10 mouse cellular contexts compared by ENCODE assay signal in genomic region chr9:49595635-49596348, GRCm38 (mm10).
A peak's percentile ranks its signal among the peaks of the same experiment; 100 is the strongest.
DNase-seq lines count a peak whose midpoint lies in the region; ATAC-seq and TF ChIP-seq lines count a peak whose summit lies in the region.
"Had no signal": no experiment of that assay in that cellular context is flagged by ENCODE, and none has a peak within 500 bp of the region (broad histone marks: within the 10 kb centered on the region; RNA-seq: fewer than 3 reads in every experiment).

No protein-coding gene starts in this region.

- no peaks in the 10 kb centered on the region for H3K36me3 ChIP-seq in heart, postnatal 0 days (replicated peaks; ENCODE audit: control insufficient read depth, insufficient read depth, low read length)
- no peaks in the 10 kb centered on the region for H3K36me3 ChIP-seq in heart, embryonic 10.5 days
- no peaks in the 10 kb centered on the region for H3K36me3 ChIP-seq in embryonic facial prominence, embryonic 15.5 days
- H3K36me3 ChIP-seq in midbrain, embryonic 12.5 days = no peaks in the 10 kb centered on the region
- H3K36me3 ChIP-seq: limb, embryonic 13.5 days had no signal

- no peaks in the 10 kb centered on the region for H3K27me3 ChIP-seq in heart, postnatal 0 days (ENCODE audit: control insufficient read depth, insufficient read depth, low read length)
- H3K27me3 ChIP-seq in heart, embryonic 10.5 days (ENCODE audit: insufficient read depth, poor library complexity, severe bottlenecking) = no peaks in the 10 kb centered on the region
- H3K27me3 ChIP-seq in embryonic facial prominence, embryonic 15.5 days = no peaks in the 10 kb centered on the region
- no peaks in the 10 kb centered on the region for H3K27me3 ChIP-seq in midbrain, embryonic 12.5 days

- H3K4me3 ChIP-seq in heart, postnatal 0 days (ENCODE audit: low read depth, low read length) = no peak overlapping the region
- no peak overlapping the region for H3K4me3 ChIP-seq in heart, embryonic 10.5 days
- H3K4me3 ChIP-seq in embryonic facial prominence, embryonic 15.5 days (replicated peaks) = no peak overlapping the region
- no peak overlapping the region for H3K4me3 ChIP-seq in midbrain, embryonic 12.5 days
- H3K4me3 ChIP-seq: limb, embryonic 13.5 days had no signal

- peak overlapping the region; percentile 56 for H3K27ac ChIP-seq in heart, postnatal 0 days (ENCODE audit: low read depth)
- no peak overlapping the region for H3K27ac ChIP-seq in heart, embryonic 10.5 days
- H3K27ac ChIP-seq in embryonic facial prominence, embryonic 15.5 days (replicated peaks) = peak overlapping the region; percentile 22; the same call in 1 of the 2 replicates
- H3K27ac ChIP-seq in midbrain, embryonic 12.5 days (replicated peaks) = peak overlapping the region; percentile 70
- H3K27ac ChIP-seq: limb, embryonic 13.5 days had no signal

- DNase-seq in heart, postnatal 0 days (ENCODE audit: low spot score) = no peak
- DNase-seq in heart, embryonic 10.5 days (ENCODE audit: low spot score) = no peak
- no peak for DNase-seq in right cerebral cortex, adult 2 months (ENCODE audit: low spot score in 2 of 2)
- DNase-seq in lung, postnatal 25 days (ENCODE audit: low spot score) = no peak
- DNase-seq: lung, postnatal 36 days had no signal

- no peak overlapping the region for H3K9ac ChIP-seq in heart, postnatal 0 days (replicated peaks; ENCODE audit: low read depth, low read length)
- H3K9ac ChIP-seq in embryonic facial prominence, embryonic 15.5 days = no peak overlapping the region
- H3K9ac ChIP-seq in midbrain, embryonic 12.5 days (replicated peaks) = 0 out of 2 replicates have a peak overlapping the region, but pooled peaks have one; percentile 12
- H3K9ac ChIP-seq: limb, embryonic 13.5 days had no signal

- H3K4me2 ChIP-seq in heart, postnatal 0 days (ENCODE audit: low read depth, low read length) = 0 out of 2 replicates have a peak overlapping the region, but pooled peaks have one; percentile 4
- H3K4me2 ChIP-seq in embryonic facial prominence, embryonic 15.5 days (replicated peaks) = no peak overlapping the region
- 0 out of 2 replicates have a peak overlapping the region, but pooled peaks have one; percentile 1 for H3K4me2 ChIP-seq in midbrain, embryonic 12.5 days (replicated peaks)
- H3K4me2 ChIP-seq: limb, embryonic 13.5 days had no signal

- TF ChIP-seq EP300 in heart, postnatal 0 days (IDR thresholded peaks at IDR 0.05; ENCODE audit: low read depth) = no peak

- H3K9me3 ChIP-seq in heart, postnatal 0 days (replicated peaks; ENCODE audit: control insufficient read depth, low read length) = no peaks in the 10 kb centered on the region
- no peaks in the 10 kb centered on the region for H3K9me3 ChIP-seq in heart, embryonic 10.5 days
- H3K9me3 ChIP-seq in embryonic facial prominence, embryonic 15.5 days (replicated peaks) = no peaks in the 10 kb centered on the region
- no peaks in the 10 kb centered on the region for H3K9me3 ChIP-seq in midbrain, embryonic 12.5 days
- H3K9me3 ChIP-seq: limb, embryonic 13.5 days had no signal

- no peak for ATAC-seq in heart, postnatal 0 days (ENCODE audit: insufficient read depth, low read depth)
- peak; percentile 64; the same call in 1 of the 2 replicates for ATAC-seq in cerebellum, adult (ENCODE audit: insufficient number of reproducible peaks, low FRiP score, low TSS enrichment)
- ATAC-seq in embryonic facial prominence, embryonic 15.5 days (ENCODE audit: insufficient number of reproducible peaks, low FRiP score, low TSS enrichment, low read depth) = no peak
- ATAC-seq in midbrain, embryonic 12.5 days (ENCODE audit: low FRiP score, low read depth) = no peak
- no peak for ATAC-seq in activated CD4-positive, CD25-positive, alpha-beta regulatory T cell, adult 4 months

- WGBS in heart, postnatal 0 days = 41% methylated on average over 11 of the region's 11 CpGs
- WGBS in heart, embryonic 10.5 days = 65% methylated on average over 11 of the region's 11 CpGs
- WGBS in embryonic facial prominence, embryonic 15.5 days = 34% methylated on average over 11 of the region's 11 CpGs
- 50% methylated on average over 11 of the region's 11 CpGs for WGBS in midbrain, embryonic 12.5 days

- TF ChIP-seq CTCF in heart, postnatal 0 days (IDR thresholded peaks at IDR 0.05; ENCODE audit: low read depth) = no peak

- H3K4me1 ChIP-seq in heart, postnatal 0 days (ENCODE audit: control insufficient read depth, insufficient read depth) = peaks cover 31% of the 10 kb centered on the region
- peaks cover 27% of the 10 kb centered on the region for H3K4me1 ChIP-seq in heart, embryonic 10.5 days
- peaks cover 37% of the 10 kb centered on the region for H3K4me1 ChIP-seq in embryonic facial prominence, embryonic 15.5 days
- H3K4me1 ChIP-seq in midbrain, embryonic 12.5 days = peaks cover 47% of the 10 kb centered on the region
